Mouse (Mus musculus): Measurements from ENCODE around the gene Rpl10. TPM values are rescaled to one million over a fixed set of nuclear protein-coding genes. Genes with fewer than 3 reads are reported as not detected.
A peak's percentile ranks its signal among the peaks of the same experiment; 100 is the strongest.

The Rpl10 gene
- polyA plus RNA-seq (2015; fragmentation: Nextera tagmentation; extraction: Ambion mirVana) = 822 and 863 TPM in 2 replicates

DNA sequence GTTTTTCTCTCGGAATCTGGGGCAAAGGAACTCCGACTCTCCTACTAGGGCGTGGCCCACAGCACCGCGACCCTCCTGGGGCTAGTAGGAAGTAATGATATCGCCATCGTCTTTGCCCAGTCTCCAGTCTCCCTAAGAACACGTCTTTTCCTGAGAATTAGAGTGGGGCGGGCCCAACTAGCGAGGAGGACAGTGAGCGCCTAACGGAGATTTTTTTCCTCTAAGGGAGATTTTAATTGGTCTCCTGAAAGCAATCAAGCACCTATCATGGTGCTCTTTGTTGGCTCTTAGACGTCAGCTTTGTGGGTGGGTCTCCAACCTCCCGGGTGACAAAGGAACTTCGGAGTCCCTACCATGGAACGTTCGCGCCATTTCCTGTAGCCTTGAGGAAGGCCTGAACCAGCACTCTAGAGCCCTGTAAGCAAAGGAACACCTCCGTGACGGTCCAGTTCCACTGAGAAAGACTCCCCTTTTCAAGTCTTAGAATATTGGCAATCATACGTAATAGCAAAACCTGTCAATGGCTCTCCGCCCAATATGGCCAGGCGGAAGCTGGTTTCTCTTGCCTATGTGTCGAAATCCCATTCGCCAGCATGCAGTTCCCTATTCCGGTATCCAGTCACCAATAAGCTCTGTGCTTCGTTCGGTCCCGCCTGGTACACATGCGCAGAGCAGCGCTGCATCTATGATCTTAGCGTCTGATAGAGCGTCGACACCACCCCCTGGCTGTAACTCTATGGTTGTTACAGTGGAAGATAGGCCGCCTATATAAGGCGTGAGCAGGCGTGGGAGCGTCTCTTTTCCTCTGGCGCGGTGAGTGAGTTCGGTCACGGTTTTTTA, at the start of gene Rpl10:
Gene Rpl10 (plus strand): TSS at position 751 of the 840 bp plus-strand sequence.
- H3K9ac ChIP-seq (ENCODE audit: low read depth, low read length) = peak within 1 kb of the TSS; percentile 76
- no peaks in the 10 kb centered on the region for H3K36me3 ChIP-seq (ENCODE audit: control insufficient read depth, insufficient read depth, low read length)
- 17% methylated on average over 42 of the region's 42 CpGs for WGBS
- no peaks in the 10 kb centered on the region for H3K9me3 ChIP-seq (ENCODE audit: control insufficient read depth, low read length)
- peak within 1 kb of the TSS; percentile 62 for H3K4me3 ChIP-seq (ENCODE audit: low read length)
- H3K4me2 ChIP-seq (ENCODE audit: low read depth, low read length) = peak within 1 kb of the TSS; percentile 55
- peak within 1 kb of the TSS; percentile 93 for H3K27ac ChIP-seq (ENCODE audit: low read length)
- H3K4me1 ChIP-seq (ENCODE audit: control insufficient read depth, insufficient read depth, low read length) = no peaks in the 10 kb centered on the region
- peak; percentile 95 for ATAC-seq
- H3K27me3 ChIP-seq (replicated peaks; ENCODE audit: control insufficient read depth, insufficient read depth, low read length) = no peaks in the 10 kb centered on the region

DNA sequence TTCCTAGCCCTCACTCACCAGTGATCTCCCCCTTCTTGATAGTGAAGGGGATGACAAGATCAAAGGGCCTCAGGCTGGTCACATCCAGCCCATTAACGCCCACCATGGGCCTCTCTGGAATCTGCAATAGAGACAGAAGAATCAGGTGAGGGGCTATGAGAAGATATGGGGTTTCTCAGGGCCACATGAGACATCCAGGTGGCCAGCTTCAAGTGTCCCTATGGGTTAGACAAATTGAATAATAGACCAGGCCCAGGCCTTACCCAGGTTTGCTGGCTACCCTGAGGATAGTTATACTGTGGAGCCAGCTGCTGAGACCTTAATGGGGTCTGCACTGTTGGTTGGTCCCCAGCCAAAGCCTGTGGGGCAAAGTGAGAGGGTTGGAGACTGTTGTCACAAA, 40.6 kb upstream of the Rpl10 start:
- H3K4me3 ChIP-seq (ENCODE audit: low read length) = no peak overlapping the region
- no peaks in the 10 kb centered on the region for H3K27me3 ChIP-seq (replicated peaks; ENCODE audit: control insufficient read depth, insufficient read depth, low read length)
- no peaks in the 10 kb centered on the region for H3K36me3 ChIP-seq (ENCODE audit: control insufficient read depth, insufficient read depth, low read length)
- WGBS = 63% methylated on average over 1 of the region's 1 CpGs
- no peak overlapping the region for H3K9ac ChIP-seq (ENCODE audit: low read depth, low read length)
- H3K4me2 ChIP-seq (ENCODE audit: low read depth, low read length) = no peak overlapping the region
- no peaks in the 10 kb centered on the region for H3K9me3 ChIP-seq (ENCODE audit: control insufficient read depth, low read length)
- H3K27ac ChIP-seq (ENCODE audit: low read length) = no peak overlapping the region
- H3K4me1 ChIP-seq (ENCODE audit: control insufficient read depth, insufficient read depth, low read length) = no peaks in the 10 kb centered on the region
- no peak for ATAC-seq

DNA sequence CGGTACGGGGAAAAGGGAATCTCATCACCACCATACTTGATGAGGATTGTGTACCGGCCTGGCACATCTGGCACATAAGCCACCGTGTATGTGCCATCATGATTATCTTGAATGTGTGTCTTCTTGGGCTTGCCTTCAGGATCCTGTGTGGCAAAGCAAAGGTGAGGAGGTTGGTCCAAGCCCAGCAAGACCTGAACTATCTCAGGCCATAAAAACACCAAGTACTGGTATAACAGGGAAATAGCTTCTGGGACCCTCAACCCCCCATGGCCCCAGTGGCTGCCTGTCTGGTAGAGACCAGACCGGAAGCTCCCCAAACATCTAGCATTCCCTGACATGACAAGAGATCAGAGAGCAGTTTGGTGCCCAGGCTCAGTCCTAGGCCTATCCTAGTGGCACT, 37.4 kb upstream of the Rpl10 start:
- Histone ChIP-seq H3K4me3 (ENCODE audit: low read length) (no peak overlapping the region), H3K4me1 (ENCODE audit: control insufficient read depth, insufficient read depth, low read length) (no peaks in the 10 kb centered on the region), H3K9ac (ENCODE audit: low read depth, low read length) (no peak overlapping the region), H3K4me2 (ENCODE audit: low read depth, low read length) (no peak overlapping the region), H3K9me3 (ENCODE audit: control insufficient read depth, low read length) (no peaks in the 10 kb centered on the region), H3K27ac (ENCODE audit: low read length) (no peak overlapping the region), H3K27me3 (replicated peaks; ENCODE audit: control insufficient read depth, insufficient read depth, low read length) (no peaks in the 10 kb centered on the region), H3K36me3 (ENCODE audit: control insufficient read depth, insufficient read depth, low read length) (no peaks in the 10 kb centered on the region; the same call in 1 of the 2 replicates)
- ATAC-seq = no peak
- 91% methylated on average over 5 of the region's 5 CpGs for WGBS

DNA sequence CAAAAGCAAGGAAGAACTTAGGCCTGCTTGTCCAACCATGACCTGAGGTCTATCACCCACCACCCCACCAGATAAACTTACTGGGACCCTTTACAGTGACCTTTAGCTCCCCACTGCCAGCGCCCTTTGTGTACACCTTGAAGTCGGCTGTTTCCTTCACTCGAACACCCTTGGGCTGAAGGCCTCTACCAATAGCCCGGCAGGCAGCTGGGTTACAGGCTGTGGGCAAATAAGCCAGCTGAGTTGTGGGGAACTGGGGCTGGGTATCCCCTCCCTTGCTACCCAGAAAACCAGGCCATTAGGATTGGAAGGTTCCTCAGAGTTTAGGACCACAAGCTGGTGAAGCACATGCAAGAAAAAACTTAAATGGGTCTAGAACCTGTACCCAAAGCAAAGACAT, 30.3 kb upstream of the Rpl10 start:
- Histone ChIP-seq H3K9me3 (ENCODE audit: control insufficient read depth, low read length) (no peaks in the 10 kb centered on the region), H3K27me3 (replicated peaks; ENCODE audit: control insufficient read depth, insufficient read depth, low read length) (no peaks in the 10 kb centered on the region), H3K4me2 (ENCODE audit: low read depth, low read length) (no peak overlapping the region), H3K36me3 (ENCODE audit: control insufficient read depth, insufficient read depth, low read length) (peaks cover 6% of the 10 kb centered on the region), H3K4me1 (ENCODE audit: control insufficient read depth, insufficient read depth, low read length) (peaks cover 6% of the 10 kb centered on the region), H3K27ac (ENCODE audit: low read length) (no peak overlapping the region), H3K4me3 (ENCODE audit: low read length) (no peak overlapping the region), H3K9ac (ENCODE audit: low read depth, low read length) (no peak overlapping the region)
- ATAC-seq = no peak
- WGBS = 94% methylated on average over 4 of the region's 4 CpGs

DNA sequence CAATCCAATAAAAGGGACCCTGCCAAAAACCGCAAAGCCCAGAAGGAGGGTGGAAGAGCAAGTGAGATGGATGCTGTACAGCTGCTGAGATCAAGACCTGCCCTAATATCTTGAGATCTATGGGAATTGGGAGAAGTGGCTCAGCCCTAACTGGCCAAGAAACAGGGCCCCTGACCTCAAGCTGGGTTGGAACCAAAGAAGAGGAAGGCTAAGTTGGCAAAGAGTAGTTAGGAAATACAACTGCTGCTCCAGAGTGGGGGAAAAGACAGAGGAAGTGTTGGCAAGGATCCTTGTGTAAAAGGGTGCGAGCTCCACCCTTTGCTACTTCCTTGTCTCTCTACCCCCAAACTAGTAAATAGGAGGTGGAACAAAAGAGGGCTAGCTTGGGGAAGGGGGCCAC, 27.2 kb upstream of the Rpl10 start:
- no peaks in the 10 kb centered on the region for H3K9me3 ChIP-seq (ENCODE audit: control insufficient read depth, low read length)
- H3K27me3 ChIP-seq (replicated peaks; ENCODE audit: control insufficient read depth, insufficient read depth, low read length) = no peaks in the 10 kb centered on the region
- H3K4me1 ChIP-seq (ENCODE audit: control insufficient read depth, insufficient read depth, low read length) = peaks cover 6% of the 10 kb centered on the region
- no peak for ATAC-seq
- peak overlapping the region; percentile 69 for H3K9ac ChIP-seq (ENCODE audit: low read depth, low read length)
- H3K4me3 ChIP-seq (ENCODE audit: low read length) = peak overlapping the region; percentile 56
- H3K27ac ChIP-seq (ENCODE audit: low read length) = no peak overlapping the region
- peak overlapping the region; percentile 46 for H3K4me2 ChIP-seq (ENCODE audit: low read depth, low read length)
- 83% methylated on average over 2 of the region's 2 CpGs for WGBS
- peaks cover 6% of the 10 kb centered on the region; the same call in 1 of the 2 replicates for H3K36me3 ChIP-seq (ENCODE audit: control insufficient read depth, insufficient read depth, low read length)

DNA sequence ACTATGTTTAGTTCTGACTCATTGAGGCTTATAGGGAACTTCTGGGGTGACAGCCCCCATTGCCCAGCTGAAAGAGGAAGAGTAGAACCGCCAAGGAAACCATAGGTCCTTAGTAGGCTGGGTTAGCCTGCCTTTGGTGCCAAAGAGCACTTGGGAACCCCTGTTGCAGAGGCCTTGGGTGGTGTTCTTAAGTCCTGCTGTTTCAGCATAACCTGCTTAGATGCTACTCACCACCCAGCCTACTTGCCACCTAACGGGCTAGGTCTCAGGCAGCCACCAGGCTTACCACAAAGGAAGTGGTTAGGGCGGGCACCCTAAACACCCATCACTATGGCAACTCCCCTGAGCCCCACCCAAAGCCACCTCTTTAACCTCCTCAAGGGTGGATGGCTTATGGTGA, 26.8 kb upstream of the Rpl10 start:
- WGBS = 44% methylated on average over 3 of the region's 3 CpGs
- H3K9me3 ChIP-seq (ENCODE audit: control insufficient read depth, low read length) = no peaks in the 10 kb centered on the region
- H3K4me2 ChIP-seq (ENCODE audit: low read depth, low read length) = peak overlapping the region; percentile 46
- H3K27ac ChIP-seq (ENCODE audit: low read length) = peak overlapping the region; percentile 66
- H3K27me3 ChIP-seq (replicated peaks; ENCODE audit: control insufficient read depth, insufficient read depth, low read length) = no peaks in the 10 kb centered on the region
- peaks cover 6% of the 10 kb centered on the region; the same call in 1 of the 2 replicates for H3K36me3 ChIP-seq (ENCODE audit: control insufficient read depth, insufficient read depth, low read length)
- H3K4me3 ChIP-seq (ENCODE audit: low read length) = peak overlapping the region; percentile 56
- no peak for ATAC-seq
- H3K4me1 ChIP-seq (ENCODE audit: control insufficient read depth, insufficient read depth, low read length) = peaks cover 6% of the 10 kb centered on the region
- H3K9ac ChIP-seq (ENCODE audit: low read depth, low read length) = peak overlapping the region; percentile 69

DNA sequence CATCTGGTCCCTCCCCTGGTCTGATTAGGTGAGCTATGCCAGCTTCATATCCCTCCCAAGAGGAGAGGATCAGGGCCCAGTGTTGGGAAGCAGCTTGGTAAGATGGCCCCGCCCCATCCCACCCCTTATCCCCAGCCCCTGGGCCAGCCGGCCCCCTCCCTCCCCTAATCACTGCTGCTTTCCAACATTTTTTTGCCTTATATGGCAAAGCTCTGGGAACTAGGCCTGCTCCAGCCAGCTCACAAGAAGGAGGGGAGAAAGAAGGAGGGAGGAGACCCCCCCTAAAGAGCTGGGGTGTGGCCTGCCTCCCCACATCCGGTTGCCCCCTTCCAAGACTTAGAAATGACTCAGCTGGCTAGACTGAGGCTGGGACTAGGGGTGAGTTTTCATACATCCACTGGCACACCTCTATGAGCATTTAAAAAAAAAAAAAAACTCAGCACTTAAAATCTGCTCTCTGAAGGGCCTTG, 26.0 kb upstream of the Rpl10 start:
- H3K4me1 ChIP-seq (ENCODE audit: control insufficient read depth, insufficient read depth, low read length) = peaks cover 8% of the 10 kb centered on the region
- peak overlapping the region; percentile 80 for H3K27ac ChIP-seq (ENCODE audit: low read length)
- peak; percentile 31 for ATAC-seq
- peaks cover 6% of the 10 kb centered on the region; the same call in 1 of the 2 replicates for H3K36me3 ChIP-seq (ENCODE audit: control insufficient read depth, insufficient read depth, low read length)
- peak overlapping the region; percentile 46 for H3K4me2 ChIP-seq (ENCODE audit: low read depth, low read length)
- H3K27me3 ChIP-seq (replicated peaks; ENCODE audit: control insufficient read depth, insufficient read depth, low read length) = no peaks in the 10 kb centered on the region
- H3K9ac ChIP-seq (ENCODE audit: low read depth, low read length) = peak overlapping the region; percentile 69
- peak overlapping the region; percentile 56 for H3K4me3 ChIP-seq (ENCODE audit: low read length)
- 13% methylated on average over 2 of the region's 3 CpGs for WGBS
- no peaks in the 10 kb centered on the region for H3K9me3 ChIP-seq (ENCODE audit: control insufficient read depth, low read length)

DNA sequence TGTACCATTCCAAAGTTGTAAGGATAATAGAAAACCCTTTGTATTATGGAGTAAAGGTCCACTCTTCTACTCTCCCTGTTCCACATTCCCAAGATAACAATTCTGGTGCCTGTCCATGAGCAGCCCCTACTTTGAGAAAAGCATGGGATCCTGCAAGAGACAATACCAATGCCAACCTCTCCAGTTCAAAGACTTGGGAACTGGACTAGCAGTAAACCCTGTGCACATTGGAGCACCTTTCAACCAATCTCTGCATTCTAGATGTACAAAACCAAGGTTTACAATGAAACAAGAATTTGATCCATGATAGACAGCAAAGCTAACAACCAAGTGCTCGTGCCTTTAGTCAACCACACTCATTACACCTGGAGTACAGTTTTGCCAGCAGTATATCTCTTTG, 25.5 kb upstream of the Rpl10 start:
- Histone ChIP-seq H3K4me2 (ENCODE audit: low read depth, low read length) (peak overlapping the region; percentile 57), H3K36me3 (ENCODE audit: control insufficient read depth, insufficient read depth, low read length) (peaks cover 3% of the 10 kb centered on the region; the same call in 1 of the 2 replicates), H3K27ac (ENCODE audit: low read length) (peak overlapping the region; percentile 80), H3K9me3 (ENCODE audit: control insufficient read depth, low read length) (no peaks in the 10 kb centered on the region), H3K4me3 (ENCODE audit: low read length) (peak overlapping the region; percentile 56), H3K9ac (ENCODE audit: low read depth, low read length) (peak overlapping the region; percentile 69), H3K27me3 (replicated peaks; ENCODE audit: control insufficient read depth, insufficient read depth, low read length) (no peaks in the 10 kb centered on the region), H3K4me1 (ENCODE audit: control insufficient read depth, insufficient read depth, low read length) (peaks cover 8% of the 10 kb centered on the region)
- WGBS = 25% methylated on average over 1 of the region's 1 CpGs
- ATAC-seq = no peak

DNA sequence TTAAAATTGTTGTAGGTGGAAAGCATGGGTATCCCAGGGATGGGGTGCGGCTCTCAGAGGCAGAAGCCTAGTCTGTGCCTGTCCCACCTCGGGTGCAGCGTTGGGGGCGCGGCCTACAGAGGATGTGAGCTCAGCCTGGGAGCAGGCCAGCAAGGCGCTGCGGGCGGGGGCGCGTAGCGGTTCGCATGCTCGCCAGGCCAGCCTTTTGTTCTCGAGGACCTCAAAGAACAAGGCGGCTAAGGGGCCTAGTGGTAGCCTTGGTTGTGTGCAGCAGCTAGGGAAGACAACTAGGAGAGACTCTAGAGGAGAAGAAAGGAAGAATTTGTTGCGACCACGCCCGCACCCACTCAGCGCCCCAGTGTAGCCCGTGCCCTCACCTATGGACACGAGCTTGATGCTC, 24.9 kb upstream of the Rpl10 start:
- 25% methylated on average over 21 of the region's 21 CpGs for WGBS
- Histone ChIP-seq H3K4me3 (ENCODE audit: low read length) (peak overlapping the region; percentile 56), H3K9ac (ENCODE audit: low read depth, low read length) (peak overlapping the region; percentile 69), H3K4me1 (ENCODE audit: control insufficient read depth, insufficient read depth, low read length) (peaks cover 8% of the 10 kb centered on the region), H3K36me3 (ENCODE audit: control insufficient read depth, insufficient read depth, low read length) (no peaks in the 10 kb centered on the region), H3K4me2 (ENCODE audit: low read depth, low read length) (peak overlapping the region; percentile 57), H3K9me3 (ENCODE audit: control insufficient read depth, low read length) (no peaks in the 10 kb centered on the region), H3K27ac (ENCODE audit: low read length) (peak overlapping the region; percentile 80), H3K27me3 (replicated peaks; ENCODE audit: control insufficient read depth, insufficient read depth, low read length) (no peaks in the 10 kb centered on the region)
- ATAC-seq = peak; percentile 31

Measured in intestine, embryonic 16.5 days (tissue).